Mouse (Mus musculus): ENCODE measurements around the gene Fam117b. TPM values are rescaled to one million over a fixed set of nuclear protein-coding genes. Genes with fewer than 3 reads are reported as not detected.

The Fam117b gene
- polyA plus RNA-seq, 1 experiment from 2014 or later = 12.6 TPM

- DNase-seq (ENCODE audit: low spot score) = no peak
- no peak overlapping the region for H3K4me3 ChIP-seq
- peaks cover 50% of the 10 kb centered on the region for H3K36me3 ChIP-seq
- WGBS = 90% methylated on average over 3 of the region's 3 CpGs
- H3K9me3 ChIP-seq = no peaks in the 10 kb centered on the region
- H3K4me1 ChIP-seq (replicated peaks) = no peaks in the 10 kb centered on the region
- no peaks in the 10 kb centered on the region for H3K27me3 ChIP-seq (ENCODE audit: insufficient read depth, poor library complexity, severe bottlenecking)
- H3K27ac ChIP-seq = no peak overlapping the region
These were observed 44.4 kb downstream of the Fam117b start for GRCm38 (mm10) chr1:59957206-59957605.

- no peak for DNase-seq (ENCODE audit: low spot score)
- no peaks in the 10 kb centered on the region for H3K9me3 ChIP-seq
- H3K27ac ChIP-seq = no peak overlapping the region
- WGBS = 95% methylated on average over 1 of the region's 1 CpGs
- H3K36me3 ChIP-seq = peaks cover 66% of the 10 kb centered on the region
- no peaks in the 10 kb centered on the region for H3K27me3 ChIP-seq (ENCODE audit: insufficient read depth, poor library complexity, severe bottlenecking)
- H3K4me3 ChIP-seq = no peak overlapping the region
- no peaks in the 10 kb centered on the region for H3K4me1 ChIP-seq (replicated peaks)
These were observed 47.1 kb downstream of the Fam117b start for GRCm38 (mm10) chr1:59959941-59960340.

- Histone ChIP-seq H3K9me3 (no peaks in the 10 kb centered on the region), H3K36me3 (peaks cover 57% of the 10 kb centered on the region)
These were observed 53.5 kb downstream of the Fam117b start for GRCm38 (mm10) chr1:59966171-59966785.

GRCm38 (mm10) chr1:59967291-59967690 lies 54.5 kb downstream of the Fam117b start:
- WGBS = 89% methylated on average over 4 of the region's 4 CpGs
- H3K27ac ChIP-seq = no peak overlapping the region
- no peaks in the 10 kb centered on the region for H3K9me3 ChIP-seq
- no peak for DNase-seq (ENCODE audit: low spot score)
- H3K27me3 ChIP-seq (ENCODE audit: insufficient read depth, poor library complexity, severe bottlenecking) = no peaks in the 10 kb centered on the region
- no peaks in the 10 kb centered on the region for H3K4me1 ChIP-seq (replicated peaks)
- no peak overlapping the region for H3K4me3 ChIP-seq
- H3K36me3 ChIP-seq = peaks cover 58% of the 10 kb centered on the region

More at GRCm38 (mm10) chr1:59966171-59966785, 53.5 kb downstream of the Fam117b start:
- H3K27ac ChIP-seq = no peak overlapping the region
- WGBS = 89% methylated on average over 6 of the region's 6 CpGs
- H3K27me3 ChIP-seq (ENCODE audit: insufficient read depth, poor library complexity, severe bottlenecking) = no peaks in the 10 kb centered on the region
- DNase-seq (ENCODE audit: low spot score) = no peak
- no peaks in the 10 kb centered on the region for H3K4me1 ChIP-seq (replicated peaks)
- no peak overlapping the region for H3K4me3 ChIP-seq

GRCm38 (mm10) chr1:59986626-59987025 lies 73.8 kb downstream of the Fam117b start:
- Histone ChIP-seq H3K27ac (no peak overlapping the region), H3K9me3 (no peaks in the 10 kb centered on the region), H3K36me3 (peaks cover 68% of the 10 kb centered on the region), H3K27me3 (ENCODE audit: insufficient read depth, poor library complexity, severe bottlenecking) (no peaks in the 10 kb centered on the region), H3K4me3 (no peak overlapping the region), H3K4me1 (replicated peaks) (no peaks in the 10 kb centered on the region)
- no peak for DNase-seq (ENCODE audit: low spot score)

- Histone ChIP-seq H3K4me1 (replicated peaks) (no peaks in the 10 kb centered on the region), H3K36me3 (peaks cover 67% of the 10 kb centered on the region), H3K27me3 (ENCODE audit: insufficient read depth, poor library complexity, severe bottlenecking) (no peaks in the 10 kb centered on the region), H3K27ac (no peak overlapping the region), H3K9me3 (no peaks in the 10 kb centered on the region), H3K4me3 (no peak overlapping the region)
- DNase-seq (ENCODE audit: low spot score) = no peak
- 94% methylated on average over 3 of the region's 3 CpGs for WGBS
These were observed 74.7 kb downstream of the Fam117b start for GRCm38 (mm10) chr1:59987399-59988040.

GRCm38 (mm10) chr1:59995646-59996045 lies 82.8 kb downstream of the Fam117b start:
- 54% methylated on average over 3 of the region's 3 CpGs for WGBS
- no peaks in the 10 kb centered on the region for H3K27me3 ChIP-seq (ENCODE audit: insufficient read depth, poor library complexity, severe bottlenecking)
- no peak overlapping the region for H3K4me3 ChIP-seq

GRCm38 (mm10) chr1:59997352-59997751 lies 84.5 kb downstream of the Fam117b start:
- Histone ChIP-seq H3K4me3 (no peak overlapping the region), H3K27me3 (ENCODE audit: insufficient read depth, poor library complexity, severe bottlenecking) (no peaks in the 10 kb centered on the region), H3K27ac (no peak overlapping the region), H3K36me3 (0 out of 2 replicates have a peak, but pooled peaks cover 5% of the 10 kb centered on the region), H3K4me1 (replicated peaks) (no peaks in the 10 kb centered on the region), H3K9me3 (no peaks in the 10 kb centered on the region)
- WGBS = 77% methylated on average over 5 of the region's 5 CpGs
- DNase-seq (ENCODE audit: low spot score) = no peak

More at GRCm38 (mm10) chr1:59995646-59996045, 82.8 kb downstream of the Fam117b start:
- no peak for DNase-seq (ENCODE audit: low spot score)
- H3K27ac ChIP-seq = no peak overlapping the region
- H3K9me3 ChIP-seq = no peaks in the 10 kb centered on the region
- no peaks in the 10 kb centered on the region for H3K4me1 ChIP-seq (replicated peaks)
- peaks cover 22% of the 10 kb centered on the region for H3K36me3 ChIP-seq

- Histone ChIP-seq H3K27ac (no peak overlapping the region), H3K27me3 (ENCODE audit: insufficient read depth, poor library complexity, severe bottlenecking) (no peaks in the 10 kb centered on the region), H3K4me1 (replicated peaks) (no peaks in the 10 kb centered on the region), H3K4me3 (no peak overlapping the region), H3K9me3 (no peaks in the 10 kb centered on the region), H3K36me3 (no peaks in the 10 kb centered on the region)
- DNase-seq (ENCODE audit: low spot score) = no peak
- 67% methylated on average over 2 of the region's 2 CpGs for WGBS
These were observed 87.5 kb downstream of the Fam117b start for GRCm38 (mm10) chr1:60000319-60000718.

- no peak overlapping the region for H3K4me3 ChIP-seq
- H3K27ac ChIP-seq = no peak overlapping the region
- no peaks in the 10 kb centered on the region for H3K9me3 ChIP-seq
- no peaks in the 10 kb centered on the region for H3K36me3 ChIP-seq
- no peaks in the 10 kb centered on the region for H3K4me1 ChIP-seq (replicated peaks)
- DNase-seq (ENCODE audit: low spot score) = no peak
- WGBS = 92% methylated on average over 10 of the region's 10 CpGs
- no peaks in the 10 kb centered on the region for H3K27me3 ChIP-seq (ENCODE audit: insufficient read depth, poor library complexity, severe bottlenecking)
These were observed 94.5 kb downstream of the Fam117b start for GRCm38 (mm10) chr1:60007337-60007736.

- no peak for DNase-seq (ENCODE audit: low spot score)
- no peak overlapping the region for H3K27ac ChIP-seq
- WGBS = 87% methylated on average over 2 of the region's 2 CpGs
- no peaks in the 10 kb centered on the region for H3K27me3 ChIP-seq (ENCODE audit: insufficient read depth, poor library complexity, severe bottlenecking)
- no peak overlapping the region for H3K4me3 ChIP-seq
- H3K4me1 ChIP-seq (replicated peaks) = no peaks in the 10 kb centered on the region
- no peaks in the 10 kb centered on the region for H3K9me3 ChIP-seq
- no peaks in the 10 kb centered on the region for H3K36me3 ChIP-seq
These were observed 95.9 kb downstream of the Fam117b start for GRCm38 (mm10) chr1:60008743-60009142.

- no peaks in the 10 kb centered on the region for H3K4me1 ChIP-seq (replicated peaks)
- WGBS = 91% methylated on average over 10 of the region's 10 CpGs
- H3K27me3 ChIP-seq (ENCODE audit: insufficient read depth, poor library complexity, severe bottlenecking) = no peaks in the 10 kb centered on the region
- H3K4me3 ChIP-seq = no peak overlapping the region
- H3K27ac ChIP-seq = no peak overlapping the region
- no peaks in the 10 kb centered on the region for H3K9me3 ChIP-seq
- no peak for DNase-seq (ENCODE audit: low spot score)
- H3K36me3 ChIP-seq = no peaks in the 10 kb centered on the region
These were observed 101.0 kb downstream of the Fam117b start for GRCm38 (mm10) chr1:60013779-60014178.

GRCm38 (mm10) chr1:60015511-60015910 lies 102.7 kb downstream of the Fam117b start:
- WGBS = 89% methylated on average over 6 of the region's 6 CpGs
- Histone ChIP-seq H3K27ac (no peak overlapping the region), H3K27me3 (ENCODE audit: insufficient read depth, poor library complexity, severe bottlenecking) (no peaks in the 10 kb centered on the region), H3K36me3 (no peaks in the 10 kb centered on the region), H3K9me3 (no peaks in the 10 kb centered on the region), H3K4me1 (replicated peaks) (no peaks in the 10 kb centered on the region), H3K4me3 (no peak overlapping the region)
- DNase-seq (ENCODE audit: low spot score) = no peak
